Mouse (Mus musculus): ENCODE data around the gene Insl5.

GRCm38 (mm10) chr4:103064421-103064820 is 37.8 kb upstream of the Insl5 start:
- TF ChIP-seq HCFC1 (IDR thresholded peaks at IDR 0.05; ENCODE audit: borderline replicate concordance, insufficient read depth, low read length) (no peak), ZC3H11A (IDR thresholded peaks at IDR 0.05; ENCODE audit: borderline replicate concordance, low read depth, low read length) (no peak), ZNF384 (IDR thresholded peaks at IDR 0.05; ENCODE audit: low read depth, low read length) (no peak), MAFK (IDR thresholded peaks at IDR 0.05; ENCODE audit: insufficient read depth, low read depth, low read length) (no peak), CHD2 (IDR thresholded peaks at IDR 0.05; ENCODE audit: low read depth, low read length) (no peak)

Measured in ES-E14 (cell line).